Mouse (Mus musculus): ENCODE data around the gene Hemgn.

GRCm38 (mm10) chr4:46361258-46361657, 52.0 kb downstream of the Hemgn start:
- TF ChIP-seq CTCF (IDR thresholded peaks at IDR 0.05; ENCODE audit: low read depth): no peak
- no peak for TF ChIP-seq EP300 (optimal IDR thresholded peaks at IDR 0.05)
